Mouse (Mus musculus): Measurements from ENCODE around the gene Nap1l5. TPM values are rescaled to one million over a fixed set of nuclear protein-coding genes. Genes with fewer than 3 reads are reported as not detected.

Nap1l5 gene
- polyA plus RNA-seq (2016; fragmentation: Nextera tagmentation; extraction: Ambion mirVana), result 2.1 and 3.4 TPM in 2 replicates

- Histone ChIP-seq H3K4me3 (peak within 1 kb of the TSS; percentile 60), H3K36me3 (replicated peaks) (peaks cover 13% of the 10 kb centered on the region), H3K9me3 (peaks cover 21% of the 10 kb centered on the region), H3K27ac (replicated peaks) (no peak within 1 kb of the TSS; the same call in 1 of the 2 replicates), H3K4me1 (peaks cover 6% of the 10 kb centered on the region; the same call in 1 of the 2 replicates), H3K27me3 (replicated peaks; ENCODE audit: low read depth, poor library complexity, severe bottlenecking) (peaks cover 12% of the 10 kb centered on the region)
- WGBS, result 55% methylated on average over 34 of the region's 34 CpGs
- DNase-seq (ENCODE audit: low spot score), result peak; percentile 49
Observed at GRCm38 (mm10) chr6:58906852-58907261, at the start of gene Nap1l5. Nap1l5 (minus strand) TSS chr6:58907076.

- H3K27me3 ChIP-seq (replicated peaks; ENCODE audit: low read depth, poor library complexity, severe bottlenecking), result no peaks in the 10 kb centered on the region
- no peaks in the 10 kb centered on the region for H3K4me1 ChIP-seq
- no peak overlapping the region for H3K27ac ChIP-seq (replicated peaks)
- H3K36me3 ChIP-seq (replicated peaks), result no peaks in the 10 kb centered on the region
- H3K4me3 ChIP-seq, result no peak overlapping the region
- DNase-seq (ENCODE audit: low spot score), result no peak
- WGBS, result 58% methylated on average over 2 of the region's 2 CpGs
- no peaks in the 10 kb centered on the region for H3K9me3 ChIP-seq
Observed at GRCm38 (mm10) chr6:58951128-58951992, 44.5 kb upstream of the Nap1l5 start.

- no peaks in the 10 kb centered on the region for H3K9me3 ChIP-seq
- no peak for DNase-seq (ENCODE audit: low spot score)
- no peak overlapping the region for H3K27ac ChIP-seq (replicated peaks)
- 97% methylated on average over 1 of the region's 1 CpGs for WGBS
- H3K4me3 ChIP-seq, result no peak overlapping the region
- H3K27me3 ChIP-seq (replicated peaks; ENCODE audit: low read depth, poor library complexity, severe bottlenecking), result no peaks in the 10 kb centered on the region
- H3K36me3 ChIP-seq (replicated peaks), result no peaks in the 10 kb centered on the region
- H3K4me1 ChIP-seq, result no peaks in the 10 kb centered on the region
Observed at GRCm38 (mm10) chr6:58950410-58950809, 43.5 kb upstream of the Nap1l5 start.

- Histone ChIP-seq H3K4me1 (no peaks in the 10 kb centered on the region), H3K27ac (replicated peaks) (no peak overlapping the region), H3K36me3 (replicated peaks) (no peaks in the 10 kb centered on the region), H3K9me3 (no peaks in the 10 kb centered on the region), H3K27me3 (replicated peaks; ENCODE audit: low read depth, poor library complexity, severe bottlenecking) (no peaks in the 10 kb centered on the region), H3K4me3 (no peak overlapping the region)
- WGBS, result 83% methylated on average over 4 of the region's 4 CpGs
- DNase-seq (ENCODE audit: low spot score), result no peak
Observed at GRCm38 (mm10) chr6:58946840-58947239, 40.0 kb upstream of the Nap1l5 start.

- no peak for DNase-seq (ENCODE audit: low spot score)
- Histone ChIP-seq H3K27ac (replicated peaks) (no peak overlapping the region), H3K9me3 (no peaks in the 10 kb centered on the region), H3K4me1 (no peaks in the 10 kb centered on the region), H3K27me3 (replicated peaks; ENCODE audit: low read depth, poor library complexity, severe bottlenecking) (no peaks in the 10 kb centered on the region), H3K4me3 (no peak overlapping the region), H3K36me3 (replicated peaks) (no peaks in the 10 kb centered on the region)
- WGBS, result 69% methylated on average over 2 of the region's 2 CpGs
Observed at GRCm38 (mm10) chr6:58946246-58946645, 39.4 kb upstream of the Nap1l5 start.

GRCm38 (mm10) chr6:58943958-58944357 lies 37.1 kb upstream of the Nap1l5 start:
- H3K27me3 ChIP-seq (replicated peaks; ENCODE audit: low read depth, poor library complexity, severe bottlenecking), result no peaks in the 10 kb centered on the region
- H3K4me3 ChIP-seq, result no peak overlapping the region
- H3K4me1 ChIP-seq, result no peaks in the 10 kb centered on the region
- H3K9me3 ChIP-seq, result no peaks in the 10 kb centered on the region
- WGBS, result 91% methylated on average over 3 of the region's 3 CpGs
- no peak for DNase-seq (ENCODE audit: low spot score)
- H3K36me3 ChIP-seq (replicated peaks), result no peaks in the 10 kb centered on the region
- no peak overlapping the region for H3K27ac ChIP-seq (replicated peaks)

- Histone ChIP-seq H3K27me3 (replicated peaks; ENCODE audit: low read depth, poor library complexity, severe bottlenecking) (no peaks in the 10 kb centered on the region), H3K4me1 (no peaks in the 10 kb centered on the region), H3K4me3 (no peak overlapping the region), H3K27ac (replicated peaks) (no peak overlapping the region), H3K9me3 (no peaks in the 10 kb centered on the region), H3K36me3 (replicated peaks) (no peaks in the 10 kb centered on the region)
- DNase-seq (ENCODE audit: low spot score), result no peak
- 88% methylated on average over 2 of the region's 2 CpGs for WGBS
Observed at GRCm38 (mm10) chr6:58942276-58942675, 35.4 kb upstream of the Nap1l5 start.

GRCm38 (mm10) chr6:58937726-58938125 lies 30.9 kb upstream of the Nap1l5 start:
- H3K36me3 ChIP-seq (replicated peaks), result no peaks in the 10 kb centered on the region
- no peak overlapping the region for H3K27ac ChIP-seq (replicated peaks)
- no peak for DNase-seq (ENCODE audit: low spot score)
- H3K27me3 ChIP-seq (replicated peaks; ENCODE audit: low read depth, poor library complexity, severe bottlenecking), result no peaks in the 10 kb centered on the region
- H3K4me1 ChIP-seq, result peaks cover 12% of the 10 kb centered on the region; the same call in 1 of the 2 replicates
- no peak overlapping the region for H3K4me3 ChIP-seq
- H3K9me3 ChIP-seq, result no peaks in the 10 kb centered on the region

- Histone ChIP-seq H3K4me3 (no peak overlapping the region), H3K27ac (replicated peaks) (no peak overlapping the region)
- no peak for DNase-seq (ENCODE audit: low spot score)
Observed at GRCm38 (mm10) chr6:58934144-58934543, 27.3 kb upstream of the Nap1l5 start.

GRCm38 (mm10) chr6:58933189-58933913 lies 26.5 kb upstream of the Nap1l5 start:
- Histone ChIP-seq H3K27ac (replicated peaks) (no peak overlapping the region), H3K36me3 (replicated peaks) (no peaks in the 10 kb centered on the region)
- 50% methylated on average over 6 of the region's 6 CpGs for WGBS

More at GRCm38 (mm10) chr6:58934144-58934543, 27.3 kb upstream of the Nap1l5 start:
- Histone ChIP-seq H3K27me3 (replicated peaks; ENCODE audit: low read depth, poor library complexity, severe bottlenecking) (no peaks in the 10 kb centered on the region), H3K9me3 (no peaks in the 10 kb centered on the region), H3K36me3 (replicated peaks) (no peaks in the 10 kb centered on the region), H3K4me1 (peaks cover 12% of the 10 kb centered on the region; the same call in 1 of the 2 replicates)
- 72% methylated on average over 4 of the region's 4 CpGs for WGBS

GRCm38 (mm10) chr6:58932515-58933188 lies 25.8 kb upstream of the Nap1l5 start:
- H3K4me1 ChIP-seq, result peaks cover 12% of the 10 kb centered on the region; the same call in 1 of the 2 replicates

More at GRCm38 (mm10) chr6:58933189-58933913, 26.5 kb upstream of the Nap1l5 start:
- Histone ChIP-seq H3K4me3 (no peak overlapping the region), H3K9me3 (no peaks in the 10 kb centered on the region), H3K27me3 (replicated peaks; ENCODE audit: low read depth, poor library complexity, severe bottlenecking) (no peaks in the 10 kb centered on the region), H3K4me1 (peaks cover 12% of the 10 kb centered on the region; the same call in 1 of the 2 replicates)
- DNase-seq (ENCODE audit: low spot score), result peak; percentile 38

GRCm38 (mm10) chr6:58931149-58931548 lies 24.3 kb upstream of the Nap1l5 start:
- WGBS, result 67% methylated on average over 4 of the region's 4 CpGs
- Histone ChIP-seq H3K36me3 (replicated peaks) (no peaks in the 10 kb centered on the region), H3K9me3 (no peaks in the 10 kb centered on the region), H3K27me3 (replicated peaks; ENCODE audit: low read depth, poor library complexity, severe bottlenecking) (no peaks in the 10 kb centered on the region), H3K27ac (replicated peaks) (no peak overlapping the region), H3K4me1 (peaks cover 12% of the 10 kb centered on the region; the same call in 1 of the 2 replicates), H3K4me3 (no peak overlapping the region)
- DNase-seq (ENCODE audit: low spot score), result no peak

More at GRCm38 (mm10) chr6:58932515-58933188, 25.8 kb upstream of the Nap1l5 start:
- Histone ChIP-seq H3K36me3 (replicated peaks) (no peaks in the 10 kb centered on the region), H3K9me3 (no peaks in the 10 kb centered on the region), H3K27me3 (replicated peaks; ENCODE audit: low read depth, poor library complexity, severe bottlenecking) (no peaks in the 10 kb centered on the region), H3K4me3 (no peak overlapping the region), H3K27ac (replicated peaks) (no peak overlapping the region)
- DNase-seq (ENCODE audit: low spot score), result no peak
- WGBS, result 88% methylated on average over 12 of the region's 12 CpGs
